Mouse (Mus musculus) gastrocnemius, postnatal 25 days (tissue): ENCODE measurements at regions not wholly inside any gene's neighbourhood (a gene's known extent, or its start where the extent isn't known, plus 50 kb on each side); places are given as distances from the start of the nearest gene placed in this dataset.

Experiments used
- DNase-seq: peaks from one replicate; pipeline ENCODE4 v3.0.0; 2022

- no peak for DNase-seq
Observed at GRCm38 (mm10) chr10:17608220-17608619, 114.8 kb upstream of the Cited2 start.

DNA sequence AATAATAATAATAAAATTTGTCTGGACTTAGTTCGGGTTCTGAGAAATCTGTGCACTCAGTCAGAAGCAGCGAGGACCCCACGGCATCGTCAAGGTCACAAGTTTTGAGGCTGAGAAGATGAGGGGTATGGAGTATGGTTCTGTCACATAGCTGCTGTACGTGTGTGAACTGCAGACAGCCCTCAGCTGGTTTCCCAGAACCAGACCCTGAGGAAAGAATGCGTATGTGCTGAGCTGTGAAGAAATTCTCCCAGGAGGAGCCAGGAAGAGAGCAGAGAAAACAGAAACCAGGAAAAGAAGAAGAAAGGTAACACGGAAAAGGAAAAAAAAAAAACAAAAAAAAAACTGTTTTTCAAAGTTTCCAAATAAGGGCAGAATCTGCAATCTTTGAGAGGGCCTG is 112.4 kb upstream of the Cited2 start:
- no peak for DNase-seq

DNA sequence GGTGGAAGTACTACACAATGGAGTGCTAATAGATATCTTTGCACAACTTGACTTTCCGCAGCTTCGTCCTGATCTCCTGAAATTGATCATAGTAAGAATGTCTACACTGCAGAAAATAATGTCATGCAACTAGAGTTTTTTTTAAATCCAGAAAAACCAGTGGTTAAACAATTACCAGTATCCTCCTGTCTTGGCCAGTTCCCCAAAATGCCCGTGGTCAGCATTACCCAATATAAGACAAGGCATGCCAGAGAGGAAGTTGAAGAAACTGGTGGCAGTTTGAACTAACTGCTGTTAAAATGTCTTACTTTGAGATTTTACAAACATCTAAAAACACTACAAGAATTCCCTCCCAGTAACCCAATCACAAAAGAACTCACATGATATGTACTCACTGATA is 109.7 kb upstream of the Cited2 start:
- DNase-seq = no peak

GRCm38 (mm10) chr10:17618024-17618423 is 105.0 kb upstream of the Cited2 start:
- no peak for DNase-seq

- DNase-seq = no peak
Observed at GRCm38 (mm10) chr10:17619617-17620016, 103.4 kb upstream of the Cited2 start.

GRCm38 (mm10) chr10:17621703-17622385 is 101.2 kb upstream of the Cited2 start:
- DNase-seq = no peak

GRCm38 (mm10) chr10:17622802-17623201 is 100.2 kb upstream of the Cited2 start:
- no peak for DNase-seq

DNA sequence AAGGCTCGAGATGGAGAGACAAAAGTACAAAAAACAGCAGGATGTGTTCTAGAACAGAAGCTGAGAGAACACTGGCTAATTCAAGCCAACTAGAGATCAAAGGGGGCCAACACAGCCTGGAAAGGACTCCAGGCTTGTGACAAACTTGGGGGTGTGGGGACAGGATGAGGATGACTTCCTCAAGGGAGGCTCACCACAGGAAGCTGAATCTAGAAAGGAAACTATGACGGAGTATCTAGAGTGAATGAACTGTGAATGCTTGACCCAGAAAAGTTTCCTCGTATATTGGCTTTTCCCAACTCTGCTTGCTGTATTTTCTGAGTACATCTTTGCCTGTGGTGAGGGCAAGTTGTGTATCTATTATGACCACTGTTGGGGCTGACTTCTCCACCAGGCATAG is 93.3 kb upstream of the Cited2 start:
- no peak for DNase-seq

DNA sequence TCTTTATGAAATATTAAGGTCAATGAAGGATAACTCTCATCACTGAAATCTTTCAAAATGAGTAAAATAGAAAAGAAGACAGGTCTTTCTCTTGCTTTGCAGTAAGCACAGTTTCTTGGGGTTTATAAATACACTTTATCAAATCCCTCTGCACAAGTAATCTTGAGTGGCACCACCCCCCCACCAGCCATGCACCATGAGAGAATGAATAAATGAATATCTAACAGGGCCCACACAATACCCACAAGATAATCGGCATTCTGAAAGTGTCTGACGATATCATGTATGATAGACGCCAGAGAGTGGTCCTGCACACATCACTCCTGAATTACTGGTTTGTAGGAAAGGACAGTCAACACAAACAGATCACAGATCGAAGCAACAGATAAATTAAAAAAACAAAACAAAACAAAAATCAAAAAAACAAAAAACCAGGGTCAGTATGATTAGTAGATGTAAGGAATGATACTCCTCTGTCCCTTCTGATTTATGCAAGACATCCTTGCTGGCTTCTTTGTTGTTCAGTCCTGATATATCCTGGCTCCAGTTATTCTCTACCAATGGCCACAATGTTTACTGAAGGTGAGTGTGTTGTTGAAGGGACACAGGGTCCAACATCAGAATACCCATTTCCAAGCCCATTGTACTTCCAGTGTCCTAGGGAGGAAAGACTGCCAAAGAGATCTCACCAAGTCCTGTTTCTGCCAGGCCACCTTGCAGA is 92.0 kb upstream of the Cited2 start:
- no peak for DNase-seq

GRCm38 (mm10) chr10:17631817-17632216 is 91.2 kb upstream of the Cited2 start:
- no peak for DNase-seq

- DNase-seq = no peak
Observed at GRCm38 (mm10) chr10:17632959-17633674, 89.9 kb upstream of the Cited2 start.

DNA sequence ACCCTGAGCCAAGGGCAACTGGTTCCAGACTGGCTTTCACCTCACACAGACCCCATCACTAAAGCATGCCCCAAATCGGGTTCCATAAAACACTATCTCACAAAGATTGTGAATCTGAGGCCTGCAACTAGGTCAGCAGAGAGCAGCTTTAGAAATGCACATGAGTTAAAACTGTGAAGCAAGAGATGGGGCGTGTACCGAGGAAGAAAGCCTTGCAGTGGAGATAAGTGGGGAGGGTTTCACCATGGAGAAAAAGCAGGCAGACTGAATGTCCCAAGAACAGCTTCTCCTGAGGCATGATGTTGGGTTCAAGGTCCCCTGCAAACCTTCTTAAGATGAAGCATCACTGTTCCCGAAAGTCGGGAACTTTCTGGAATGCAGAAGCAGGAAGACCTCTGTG is 77.7 kb upstream of the Cited2 start:
- DNase-seq = no peak

GRCm38 (mm10) chr10:17646391-17646790 is 76.6 kb upstream of the Cited2 start:
- no peak for DNase-seq

- DNase-seq = no peak
Observed at GRCm38 (mm10) chr10:17648077-17648476, 74.9 kb upstream of the Cited2 start.

DNA sequence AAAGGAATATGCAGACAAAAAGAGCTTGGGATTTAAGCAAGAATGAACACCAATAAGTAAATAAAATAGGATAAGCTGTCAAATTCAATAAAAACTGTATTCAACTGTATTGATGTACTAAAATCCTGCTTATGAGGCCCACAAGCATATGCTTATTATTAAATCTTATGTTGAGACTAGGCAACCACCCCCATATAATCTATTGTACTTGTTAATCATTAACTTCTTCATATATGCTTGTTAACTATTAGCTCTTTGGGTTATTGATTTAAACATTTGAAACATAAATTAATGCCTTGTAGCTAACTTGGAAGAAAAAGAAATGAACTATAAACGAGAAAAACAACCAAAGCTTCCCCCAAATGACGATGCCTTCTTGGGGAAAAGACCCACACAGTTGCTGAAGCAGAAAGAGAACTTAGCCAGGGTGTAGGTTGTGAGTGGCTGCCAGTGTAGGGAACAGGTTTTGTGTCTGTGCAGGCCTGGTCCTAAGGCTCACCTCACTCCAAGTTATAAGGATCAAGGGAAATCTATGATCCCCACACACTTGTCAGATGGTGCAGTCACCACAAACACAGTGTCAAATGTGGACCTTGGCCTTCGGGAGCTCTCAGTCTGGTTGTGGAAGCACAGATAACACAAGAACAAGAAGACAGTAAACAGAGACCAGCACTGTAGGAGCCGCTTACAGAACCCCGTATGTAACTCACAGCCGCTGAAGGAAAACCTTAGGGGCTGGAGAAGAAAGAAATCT is 71.8 kb upstream of the Cited2 start:
- DNase-seq = no peak

DNA sequence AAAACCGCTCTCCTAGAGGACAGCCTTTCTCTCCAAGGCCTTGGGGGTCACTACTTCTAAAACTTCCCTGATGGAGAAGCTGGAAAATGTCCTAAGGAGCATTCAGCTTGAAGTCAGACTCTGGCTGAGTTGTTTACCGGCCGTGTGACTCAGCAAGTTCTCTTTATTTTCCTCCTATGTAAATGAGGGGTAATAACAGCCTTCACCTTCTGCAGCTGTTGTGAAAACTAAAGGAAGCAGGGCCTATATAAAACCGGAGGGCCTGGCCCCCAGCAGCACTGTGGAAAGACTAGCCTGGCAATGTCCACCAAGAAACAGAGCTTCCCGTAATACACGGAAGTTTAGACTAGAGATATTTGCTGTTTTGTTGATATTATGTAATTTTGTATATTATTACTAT is 69.7 kb upstream of the Cited2 start:
- no peak for DNase-seq

DNA sequence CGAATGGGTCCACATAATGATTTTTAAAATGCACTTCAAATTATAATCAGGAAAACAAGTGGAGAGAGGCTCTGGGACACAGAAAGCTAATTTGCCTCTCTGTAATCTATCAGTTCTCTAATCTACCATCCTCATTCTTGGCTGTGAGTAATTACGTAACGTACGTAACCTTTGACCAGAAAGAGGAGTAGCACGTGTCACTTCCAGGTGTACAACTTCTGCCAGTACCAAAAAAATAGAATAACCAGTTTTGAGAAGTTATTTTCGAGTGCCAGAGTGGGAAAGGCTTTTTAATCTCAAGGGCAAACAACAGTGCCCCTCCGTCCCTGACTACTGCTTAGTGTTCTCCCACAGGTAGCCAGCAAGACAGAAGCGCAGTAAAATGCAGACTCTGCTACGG is 69.2 kb upstream of the Cited2 start:
- no peak for DNase-seq

- no peak for DNase-seq
Observed at GRCm38 (mm10) chr10:17654308-17654858, 68.6 kb upstream of the Cited2 start.

DNA sequence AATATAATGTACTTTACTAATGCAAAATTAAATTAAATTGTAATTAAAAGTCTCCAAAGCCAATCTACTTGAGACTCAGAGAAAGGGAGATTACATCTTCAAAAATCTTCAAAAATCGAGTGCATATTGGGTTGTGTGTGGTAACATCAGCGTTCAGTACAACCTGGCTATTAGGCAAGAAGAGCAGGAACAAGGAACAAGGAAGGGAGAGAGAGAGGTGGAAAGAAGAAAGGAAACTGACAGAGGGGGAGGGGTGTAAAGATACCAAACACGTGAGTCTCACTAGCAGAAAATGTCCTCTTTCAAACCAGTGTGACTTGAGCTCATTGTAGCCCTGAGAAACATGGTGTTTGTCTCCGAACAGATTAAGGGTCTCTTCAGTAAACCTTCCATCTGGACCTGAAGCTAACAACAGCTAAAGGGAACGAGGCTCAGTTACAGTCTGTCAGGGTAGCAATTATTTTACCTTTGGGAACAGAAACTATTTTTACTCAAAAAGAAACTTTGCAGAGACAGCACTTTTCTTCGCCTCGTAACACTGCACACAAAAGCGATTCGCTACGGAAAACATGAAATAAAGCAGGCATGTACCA is 67.5 kb upstream of the Cited2 start:
- no peak for DNase-seq

- DNase-seq = no peak
Observed at GRCm38 (mm10) chr10:17656305-17656704, 66.7 kb upstream of the Cited2 start.

- DNase-seq = no peak
Observed at GRCm38 (mm10) chr10:17656872-17657482, 66.0 kb upstream of the Cited2 start.
